Mouse (Mus musculus) liver, postnatal 0 days (tissue): ENCODE measurements around the gene Zfp592.

Source experiments
- CTCF ChIP-seq: sonication (generic); IDR thresholded peaks from 2 replicates; pipeline ENCODE4 v1.5.1; 2016; ENCODE audit warnings: antibody characterized with exemption, low read depth
- EP300 ChIP-seq: IDR thresholded peaks from 2 replicates; pipeline ENCODE4 v1.6.1; 2016; ENCODE audit warnings: antibody characterized with exemption, low read depth, mild to moderate bottlenecking

- TF ChIP-seq CTCF: no peak
- TF ChIP-seq EP300: peak; percentile 30; the same call in 1 of the 2 replicates
Measured at GRCm38 (mm10) chr7:80987805-80988625, 5.5 kb upstream of the Zfp592 start.
